Mouse (Mus musculus) B cell, adult 2 months (primary cell): ENCODE results near the gene Vmn2r80.
A peak's percentile ranks its signal among the peaks of the same experiment; 100 is the strongest.
"Not testable (repeated sequence)": the region's sequence is repeated elsewhere in the genome, so short reads cannot be mapped to it uniquely, and the experiment has no call there.

Experiments
- DNase-seq, 2 experiments: peaks; one replicate each; pipeline ENCODE4 v3.0.0; 2022

Vmn2r80 gene

DNA sequence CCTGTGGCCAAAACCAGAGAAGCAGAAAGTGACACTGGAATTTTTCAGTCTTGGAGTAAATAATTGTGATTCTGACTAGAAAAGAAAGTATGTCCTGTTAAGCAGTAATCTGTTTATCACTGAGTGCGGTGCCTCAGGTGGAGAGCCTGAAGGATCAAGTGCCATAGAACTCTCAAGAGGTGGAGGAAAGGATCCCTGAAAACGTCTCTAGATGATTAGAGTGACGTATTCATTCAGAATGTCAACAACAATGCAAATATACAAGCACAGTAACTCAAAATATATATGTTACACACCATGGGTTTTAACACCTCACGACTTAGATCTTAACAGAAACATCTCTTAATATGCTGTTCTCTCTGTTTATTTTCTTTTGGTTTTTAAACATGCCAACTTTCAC, at the start of gene Vmn2r80:
TSS of gene Vmn2r80 (plus strand) at position 301 of the 400 bp plus-strand sequence.
- not testable (repeated sequence) for DNase-seq

DNA sequence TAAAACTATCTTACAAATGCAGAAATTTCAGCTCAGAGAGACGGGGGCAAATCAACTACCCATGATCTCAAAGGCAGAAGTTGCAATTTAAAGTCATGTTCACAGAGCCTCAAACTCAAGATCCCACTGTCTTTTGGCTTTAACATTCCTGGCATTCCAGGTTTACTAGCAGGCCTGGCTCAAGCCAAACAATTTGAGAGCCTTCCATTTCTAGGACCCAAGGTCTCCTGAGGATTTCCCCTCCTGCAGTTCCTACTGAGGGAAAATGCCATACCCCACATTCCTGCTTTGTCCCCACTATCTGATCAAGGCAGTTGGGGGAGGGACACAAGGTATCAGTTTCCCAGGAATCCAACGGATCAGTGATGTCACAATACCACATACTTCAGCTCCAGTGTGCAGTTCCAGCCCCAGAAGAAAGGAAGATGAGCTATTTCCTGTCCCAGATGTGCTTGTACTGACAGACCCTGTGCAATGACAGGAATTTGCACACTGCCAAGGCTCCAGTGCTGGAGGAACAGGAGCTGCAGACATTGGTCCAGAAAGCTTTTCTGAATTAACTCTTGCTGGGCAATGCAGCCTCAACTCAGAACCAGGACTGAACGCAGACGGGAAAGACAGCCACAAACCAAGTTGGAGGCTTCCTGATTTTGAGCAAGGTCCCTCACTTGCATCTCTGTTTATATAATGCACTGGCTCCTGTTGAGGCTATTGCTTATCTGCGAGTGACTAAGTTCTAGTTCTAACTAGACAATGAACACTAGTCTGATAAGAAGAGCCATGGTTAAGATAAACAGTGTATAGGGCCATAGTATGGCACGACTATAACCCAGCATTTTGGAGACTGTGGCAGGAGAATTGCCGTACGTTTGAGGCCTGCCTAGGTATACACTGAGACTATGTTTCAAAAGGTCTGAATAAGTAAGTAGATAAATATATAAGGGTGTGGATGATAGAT, 42.0 kb upstream of the Vmn2r80 start:
- DNase-seq, result no peak

DNA sequence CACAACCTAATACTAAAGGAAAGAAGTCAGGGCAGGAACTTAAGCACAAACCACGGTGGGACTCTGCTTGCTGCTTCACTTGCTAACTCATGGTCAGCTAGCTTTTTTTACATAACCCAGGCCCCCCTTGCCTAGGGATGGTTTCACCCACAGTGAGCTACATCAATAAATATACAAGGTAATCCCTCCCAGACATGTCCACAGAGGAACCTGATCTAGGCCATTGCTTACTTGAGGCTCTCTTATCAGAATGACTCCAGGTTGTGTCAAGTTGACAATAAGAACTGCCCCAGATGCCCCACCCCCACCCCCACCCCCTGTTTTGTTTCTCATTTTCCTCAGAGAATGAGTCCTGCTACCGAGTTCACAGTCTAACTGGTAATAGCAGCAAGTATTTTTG, 41.0 kb upstream of the Vmn2r80 start:
- no peak for DNase-seq

DNA sequence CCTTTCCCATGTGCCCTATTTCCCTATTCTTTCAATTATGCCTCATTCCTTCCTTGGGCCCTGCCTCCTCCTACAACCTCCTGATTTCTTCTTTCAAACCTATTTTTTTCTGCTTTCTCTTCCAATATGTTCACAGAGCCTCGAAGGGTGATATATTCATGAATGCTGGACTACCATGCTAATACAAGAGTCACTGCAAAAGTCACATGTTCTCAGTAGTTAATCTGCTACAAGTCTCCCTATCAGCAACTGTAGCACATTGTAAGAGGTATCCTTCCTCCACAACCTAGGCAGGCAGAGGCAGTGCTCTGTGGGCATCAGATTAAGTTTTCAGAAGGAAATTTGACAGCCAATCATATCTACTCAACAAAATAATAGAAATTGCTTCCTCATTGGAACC, 39.4 kb upstream of the Vmn2r80 start:
- no peak for DNase-seq

DNA sequence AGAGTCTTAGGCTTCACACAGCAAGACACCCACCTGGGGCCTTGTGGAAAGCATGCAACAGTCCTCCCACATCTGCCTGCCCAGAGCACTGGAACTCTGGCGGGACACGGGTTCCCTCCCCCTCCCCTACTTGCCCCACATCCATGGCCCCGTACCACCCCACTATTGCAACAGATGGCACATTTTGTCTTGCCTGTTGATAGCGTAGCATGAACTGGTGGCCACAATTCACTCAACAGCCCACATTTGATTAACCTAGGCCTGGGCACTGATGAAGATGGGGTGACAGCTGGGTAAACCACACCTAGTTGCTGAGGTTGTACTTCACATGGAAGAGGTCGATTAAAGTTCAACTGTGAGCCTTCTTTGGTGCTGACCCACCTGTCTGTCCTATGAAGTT, 38.1 kb upstream of the Vmn2r80 start:
- DNase-seq, result no peak

DNA sequence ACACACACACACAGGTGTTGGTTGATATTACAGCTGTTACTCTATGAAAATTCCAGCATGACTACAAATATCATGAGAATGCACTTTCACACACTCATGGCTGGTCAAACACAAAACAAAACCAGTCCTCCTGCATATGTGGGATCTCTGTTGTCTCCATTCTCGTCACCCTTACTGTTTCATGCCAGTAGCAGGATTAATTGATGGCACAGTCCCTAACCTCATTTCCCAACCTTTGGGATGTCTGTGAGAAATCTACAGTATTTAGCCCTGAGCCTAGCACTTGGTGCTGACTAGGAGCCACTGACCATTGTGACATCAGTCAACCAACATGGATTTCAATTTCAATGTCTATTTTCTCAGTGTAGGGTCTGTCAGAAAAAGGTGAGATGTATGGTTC, 33.5 kb upstream of the Vmn2r80 start:
- DNase-seq, result no peak

DNA sequence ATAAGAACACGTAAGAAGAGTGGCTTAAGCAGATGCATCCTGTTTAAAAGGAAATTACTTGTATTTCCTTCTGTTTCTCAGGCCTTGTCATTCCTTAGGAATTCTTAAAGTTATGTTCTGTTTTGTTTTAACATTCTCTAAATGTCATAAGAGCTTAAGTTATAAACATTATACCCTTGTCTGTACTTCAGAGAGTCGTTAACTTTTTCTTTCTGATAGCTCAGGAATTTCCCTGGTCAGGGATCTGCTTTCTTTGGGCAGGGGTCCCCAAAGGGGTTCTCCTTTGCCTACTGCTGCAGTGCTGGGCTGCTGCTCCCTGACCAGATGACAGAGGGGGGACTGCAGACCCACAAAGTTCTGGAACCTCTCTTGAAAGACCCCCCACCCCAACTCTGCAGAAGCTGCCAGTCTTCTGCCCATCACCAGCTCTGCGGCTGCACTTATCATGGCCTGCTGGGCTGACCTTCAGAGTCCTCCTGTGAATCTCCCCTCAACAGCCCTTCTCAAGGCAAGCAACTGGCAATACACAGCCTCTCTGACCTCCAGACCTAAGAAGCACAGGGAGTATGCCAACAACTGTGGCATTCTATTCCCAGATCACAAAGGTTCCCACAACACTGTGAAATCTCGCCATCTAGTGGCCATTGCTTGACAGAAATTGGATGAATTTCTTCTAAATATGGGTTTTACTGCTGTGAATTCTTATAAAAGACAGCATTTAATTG, 32.3 kb upstream of the Vmn2r80 start:
- peak; percentile 43 to 47 for DNase-seq

DNA sequence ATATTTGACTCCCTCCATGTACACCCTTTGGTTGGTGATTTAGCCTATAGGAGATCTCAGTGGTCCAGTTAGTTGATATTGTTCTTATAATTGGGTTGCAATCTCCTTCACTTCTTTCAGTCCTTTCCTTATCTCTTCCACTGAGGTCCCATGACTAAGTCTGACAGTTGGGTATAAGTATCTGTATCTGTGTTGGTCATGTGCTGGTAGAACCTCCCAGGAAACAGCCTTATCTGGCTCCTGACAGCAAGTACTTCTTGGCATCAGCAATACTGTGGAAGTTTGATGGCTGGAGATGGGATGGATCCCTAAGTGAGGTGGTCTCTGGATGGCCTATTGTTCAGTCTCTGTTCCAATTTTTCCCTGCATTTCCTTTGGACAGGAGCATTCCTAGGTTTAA, 3.0 kb downstream of the Vmn2r80 start:
- no peak for DNase-seq

DNA sequence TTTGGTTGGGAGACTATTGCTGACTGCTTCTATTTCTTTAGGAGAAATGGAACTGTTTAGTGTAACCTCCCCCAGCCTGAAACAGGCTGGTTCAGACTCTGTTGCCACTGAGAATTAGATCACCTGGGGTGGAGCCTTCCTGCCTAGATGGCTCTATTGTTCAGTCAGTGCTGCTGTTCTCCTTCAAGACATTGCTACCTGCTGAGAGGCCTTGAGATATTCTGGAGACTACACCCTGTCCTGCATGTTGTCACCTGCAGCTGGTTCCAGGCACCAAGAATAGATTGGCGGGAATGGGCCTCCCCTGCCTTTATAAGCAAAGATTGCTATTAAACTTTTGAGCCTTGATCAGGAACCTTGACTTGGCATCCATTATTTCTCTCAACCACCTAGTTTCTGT, 51.4 kb downstream of the Vmn2r80 start:
- not testable (repeated sequence) for DNase-seq

DNA sequence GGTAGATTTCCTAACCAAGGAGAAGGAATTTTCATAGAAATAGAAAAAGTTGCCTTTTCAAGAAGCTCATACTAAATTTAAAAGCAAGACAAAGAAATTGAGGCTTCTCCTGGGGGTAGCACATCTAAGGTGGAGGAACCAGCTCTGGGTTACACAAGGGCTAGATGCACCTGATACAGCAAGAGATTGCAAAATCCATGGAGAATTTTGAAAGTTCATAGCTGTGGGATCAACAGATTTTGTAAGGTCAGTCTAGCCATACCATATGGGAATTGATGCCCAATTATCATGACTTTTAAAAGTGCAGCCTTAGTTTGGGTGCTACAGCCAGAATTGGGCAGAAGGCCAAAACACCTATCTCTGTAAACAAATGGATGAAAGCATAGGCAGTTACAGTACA, 71.9 kb downstream of the Vmn2r80 start:
- no peak for DNase-seq

DNA sequence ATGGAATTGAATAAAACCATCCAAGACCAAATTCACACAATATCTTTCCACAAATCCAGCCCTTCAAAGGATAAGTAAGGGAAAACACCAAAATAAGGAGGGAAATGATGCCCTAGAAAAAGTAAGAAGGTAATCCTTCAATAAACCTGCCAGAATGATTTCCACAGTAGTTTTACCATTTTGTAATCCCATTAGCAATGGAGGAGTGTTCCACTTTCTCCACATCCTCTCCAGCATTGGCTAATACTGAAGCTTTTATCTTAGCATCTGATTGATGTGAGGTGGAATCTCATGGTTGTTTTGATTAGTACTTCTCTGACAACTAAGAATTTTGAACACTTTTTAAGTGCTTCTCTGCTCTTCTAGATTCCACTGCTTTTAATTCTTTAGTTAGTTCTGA, 73.0 kb downstream of the Vmn2r80 start:
- DNase-seq, result no peak

DNA sequence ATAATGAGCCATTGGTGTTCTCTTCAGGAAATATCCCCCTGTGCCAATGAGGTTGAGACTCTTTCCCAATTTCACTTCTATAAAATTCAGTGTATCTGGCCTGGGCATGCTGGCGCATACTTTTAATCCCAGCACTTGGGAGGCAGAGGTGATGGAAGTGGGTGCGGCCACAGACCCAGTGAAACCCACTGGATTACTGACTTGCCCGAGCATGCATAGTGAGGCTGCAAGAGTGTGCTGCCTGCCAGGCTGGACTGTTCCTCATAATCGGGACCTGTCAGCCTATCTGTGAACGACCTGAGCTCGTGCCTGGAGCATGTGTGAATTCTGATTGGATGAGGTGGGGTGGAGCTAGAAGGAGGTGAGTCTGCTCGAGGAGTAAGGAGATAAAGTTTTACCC, 73.6 kb downstream of the Vmn2r80 start:
- DNase-seq, result no peak
